Mouse (Mus musculus) spleen, adult 18-20 months (tissue): ENCODE results near the gene AC170998.1.
"Not testable (repeated sequence)": the region's sequence is repeated elsewhere in the genome, so short reads cannot be mapped to it uniquely, and the experiment has no call there.

Source experiments
- DNase-seq, 2 experiments: peaks; one replicate each; pipeline ENCODE4 v3.0.0; 2022; ENCODE audit warnings: mixed read lengths in 2 of 2

The AC170998.1 gene

GRCm38 (mm10) chr17:28760736-28761312 is 34.9 kb downstream of the AC170998.1 start:
- no peak for DNase-seq

- peak; percentile 54 to 72 for DNase-seq
Observed at GRCm38 (mm10) chr17:28761871-28762270, 36.0 kb downstream of the AC170998.1 start.

DNA sequence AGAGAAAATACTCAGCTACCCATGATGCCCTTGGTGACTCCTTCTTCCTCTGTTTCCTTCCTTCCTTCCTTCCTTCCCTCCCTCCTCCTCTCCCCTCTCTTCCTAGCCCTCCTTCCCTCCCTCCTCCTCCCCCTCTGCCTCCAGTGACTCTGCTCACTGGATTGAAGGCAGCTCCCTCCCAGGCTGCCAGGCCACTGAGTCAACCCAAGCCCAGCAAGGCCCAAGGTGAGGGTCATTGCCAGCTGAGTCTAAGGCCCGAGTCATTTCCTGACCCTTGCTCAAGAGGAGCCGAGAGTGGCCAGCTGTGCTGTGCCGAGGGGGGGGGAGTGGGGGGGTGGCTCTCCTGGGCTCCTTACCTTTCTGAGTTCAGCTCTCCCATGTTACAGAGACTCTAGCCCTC is 40.3 kb downstream of the AC170998.1 start:
- DNase-seq: no peak

DNA sequence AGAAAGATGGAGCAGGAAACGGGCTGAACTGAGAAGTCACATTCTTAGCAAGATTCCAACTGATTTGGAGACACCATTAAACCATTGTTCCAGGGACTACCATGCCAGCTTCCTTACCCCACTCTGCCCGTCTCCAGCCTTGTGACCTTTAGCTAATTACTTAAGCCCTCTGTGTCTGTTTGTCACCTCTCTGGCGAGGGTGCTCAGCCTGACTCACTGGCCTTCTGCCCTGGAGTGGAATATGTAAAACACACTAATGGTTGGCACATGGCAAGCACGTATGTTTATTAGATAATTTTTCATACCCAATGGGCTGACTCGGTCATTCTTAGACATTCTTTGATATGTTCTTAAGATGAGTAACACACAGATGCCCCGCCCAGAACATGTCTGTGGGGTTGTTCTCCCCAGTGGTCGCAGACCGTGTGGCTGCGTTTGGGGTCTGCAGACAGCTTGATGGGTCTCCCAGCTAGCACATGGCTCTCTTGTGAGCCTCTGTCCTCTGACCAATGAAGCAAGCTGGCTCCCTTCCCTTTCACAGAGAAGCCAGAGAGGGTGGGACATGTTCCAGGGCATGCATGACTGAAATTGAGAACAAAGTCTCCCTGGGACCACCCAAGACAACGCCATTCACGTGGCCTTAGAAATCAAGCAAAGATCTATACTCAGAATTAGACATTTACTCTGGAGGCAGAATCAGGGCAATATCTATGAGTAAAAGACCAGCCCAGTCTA is 41.1 kb downstream of the AC170998.1 start:
- DNase-seq: no peak

- DNase-seq: no peak
Observed at GRCm38 (mm10) chr17:28769121-28769874, 43.4 kb downstream of the AC170998.1 start, which contains the start of gene Mapk13. TSS of gene Mapk13 (plus strand) at chr17:28769297.

- DNase-seq: no peak
Observed at GRCm38 (mm10) chr17:28769875-28770421, 44.1 kb downstream of the AC170998.1 start.

- no peak for DNase-seq
Observed at GRCm38 (mm10) chr17:28771289-28771688, 45.4 kb downstream of the AC170998.1 start.

GRCm38 (mm10) chr17:28774303-28774702 is 48.4 kb downstream of the AC170998.1 start:
- not testable (repeated sequence) for DNase-seq

DNA sequence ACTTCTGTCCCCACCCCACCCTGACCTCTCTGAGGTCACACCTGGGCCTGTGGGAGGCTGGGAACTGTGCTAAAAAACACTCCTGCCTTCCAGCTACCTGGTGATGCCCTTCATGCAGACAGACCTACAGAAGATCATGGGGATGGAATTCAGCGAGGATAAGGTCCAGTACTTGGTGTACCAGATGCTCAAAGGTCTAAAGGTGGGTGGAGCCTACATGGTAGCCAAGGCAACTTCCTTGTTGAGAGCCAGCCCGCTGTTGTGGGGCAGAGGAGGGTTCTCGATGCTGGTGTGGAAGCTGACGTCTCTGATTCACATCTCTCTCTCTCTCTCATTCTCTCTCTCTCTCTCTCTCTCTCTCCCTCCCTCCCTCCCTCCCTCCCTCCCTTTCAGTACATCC is 49.3 kb downstream of the AC170998.1 start:
- no peak for DNase-seq
